Mouse (Mus musculus): ENCODE measurements around the gene Rarres2. TPM values are rescaled to one million over a fixed set of nuclear protein-coding genes. Genes with fewer than 3 reads are reported as not detected.

Rarres2 gene
- polyA plus RNA-seq, 1 experiment from 2014 or later: 80.3 TPM

DNA sequence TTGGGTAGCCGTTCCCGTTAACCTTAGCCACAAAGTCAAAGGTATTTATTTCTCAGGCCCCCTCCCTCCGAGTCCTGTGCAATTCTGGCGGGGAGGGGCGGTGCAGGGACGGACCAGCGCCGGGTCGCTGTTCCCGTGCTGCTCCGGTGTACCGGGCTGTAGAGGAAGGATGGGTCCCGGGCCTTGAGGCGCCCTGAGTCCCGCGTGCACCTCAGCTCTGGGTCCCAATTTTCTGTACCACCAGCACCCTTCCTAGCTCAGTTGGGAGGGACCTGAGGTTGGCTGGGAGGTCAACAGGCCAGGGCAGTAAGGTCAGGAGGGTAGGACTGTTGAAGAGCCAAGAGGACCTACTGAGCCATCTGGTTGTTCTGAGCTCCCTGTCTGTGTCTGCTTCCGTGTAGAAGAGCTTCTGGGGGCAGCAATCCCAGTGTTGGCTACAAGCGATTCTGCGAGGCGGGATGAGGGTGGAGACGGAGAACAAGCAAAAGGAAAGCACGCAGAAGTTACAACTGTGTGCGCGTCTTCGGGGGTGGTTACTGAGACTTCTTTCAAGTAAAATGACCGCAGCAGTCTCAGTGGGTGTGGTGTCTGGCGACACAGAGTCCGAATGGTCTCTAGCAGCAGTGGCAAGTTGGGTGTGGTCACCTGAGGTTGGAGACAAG lies 29.6 kb upstream of the Rarres2 start:
- DNase-seq (ENCODE audit: low spot score) (peak; percentile 58), ATAC-seq (replicated peaks; ENCODE audit: low FRiP score, low read depth) (no peak; the same call in 1 of the 2 replicates)
- Histone ChIP-seq H3K9ac (ENCODE audit: low read depth, low read length) (peak overlapping the region; percentile 70), H3K4me3 (replicated peaks; ENCODE audit: low read depth, low read length) (peak overlapping the region; percentile 70), H3K36me3 (ENCODE audit: insufficient read depth, low read length) (peaks cover 20% of the 10 kb centered on the region), H3K27ac (peak overlapping the region; percentile 74), H3K4me1 (replicated peaks; ENCODE audit: insufficient read depth, low read length) (0 out of 2 replicates have a peak, but pooled peaks cover 6% of the 10 kb centered on the region), H3K9me3 (replicated peaks; ENCODE audit: low read length) (peaks cover under 1% of the 10 kb centered on the region), H3K4me2 (ENCODE audit: low read length) (peak overlapping the region; percentile 86), H3K27me3 (ENCODE audit: insufficient read depth, low read length) (no peaks in the 10 kb centered on the region)
- no peak for TF ChIP-seq CTCF (IDR thresholded peaks at IDR 0.05; ENCODE audit: low read depth)
- under 1% methylated on average over 28 of the region's 28 CpGs for WGBS

DNA sequence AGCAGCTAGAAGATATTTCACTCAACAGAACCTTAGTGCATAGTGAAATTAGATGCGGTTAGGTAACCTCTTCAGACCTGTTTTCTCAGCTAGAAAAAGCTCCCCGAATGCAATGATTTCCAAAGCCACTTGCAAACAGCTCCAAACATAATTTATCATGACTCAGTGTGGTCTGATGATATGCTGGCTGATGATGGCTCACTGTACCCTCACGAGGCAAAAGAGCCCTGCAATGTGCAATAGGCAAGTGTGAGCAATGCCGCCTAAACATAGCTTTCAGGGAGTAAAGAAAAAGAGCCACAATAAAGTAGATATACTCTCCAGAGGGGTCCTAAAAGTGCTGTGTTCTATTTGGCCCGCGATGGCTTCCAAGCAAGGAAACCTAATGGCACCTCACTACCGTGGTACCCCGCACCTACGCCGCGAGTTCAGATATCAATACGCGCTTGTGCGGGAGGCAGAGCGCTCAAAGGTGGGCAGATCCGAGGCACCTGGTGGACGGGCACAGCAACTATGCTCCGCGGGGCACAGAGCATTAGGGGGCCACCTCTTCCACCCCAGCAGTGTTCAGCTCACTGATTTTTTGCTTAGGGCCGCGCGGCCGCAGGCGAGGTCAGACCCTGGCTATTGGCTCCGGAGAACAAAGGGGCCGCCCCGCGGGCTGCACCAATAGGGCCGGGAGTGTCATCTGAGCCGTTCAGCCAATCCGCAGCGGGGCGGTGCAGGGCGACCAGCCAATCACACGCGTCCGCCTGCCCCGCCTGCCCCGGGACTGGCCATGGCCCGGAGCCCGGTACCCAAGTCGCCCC lies 28.9 kb upstream of the Rarres2 start, which contains the start of gene Zfp775:
TSS of gene Zfp775 (plus strand) at position 793 of the 809 bp plus-strand sequence.
- Histone ChIP-seq H3K9me3 (replicated peaks; ENCODE audit: low read length) (peaks cover 4% of the 10 kb centered on the region), H3K27ac (peak within 1 kb of the TSS; percentile 85), H3K4me2 (ENCODE audit: low read length) (peak within 1 kb of the TSS; percentile 86), H3K27me3 (ENCODE audit: insufficient read depth, low read length) (no peaks in the 10 kb centered on the region), H3K36me3 (ENCODE audit: insufficient read depth, low read length) (peaks cover 27% of the 10 kb centered on the region), H3K4me3 (replicated peaks; ENCODE audit: low read depth, low read length) (peak within 1 kb of the TSS; percentile 70), H3K4me1 (replicated peaks; ENCODE audit: insufficient read depth, low read length) (0 out of 2 replicates have a peak, but pooled peaks cover 6% of the 10 kb centered on the region), H3K9ac (ENCODE audit: low read depth, low read length) (peak within 1 kb of the TSS; percentile 70)
- WGBS: 4% methylated on average over 42 of the region's 42 CpGs
- DNase-seq (ENCODE audit: low spot score) (peak; percentile 98), ATAC-seq (replicated peaks; ENCODE audit: low FRiP score, low read depth) (peak; percentile 99)
- TF ChIP-seq CTCF (IDR thresholded peaks at IDR 0.05; ENCODE audit: low read depth): peak; percentile 19; the same call in 1 of the 2 replicates

- Histone ChIP-seq H3K9ac (ENCODE audit: low read depth, low read length) (no peak overlapping the region), H3K4me1 (replicated peaks; ENCODE audit: insufficient read depth, low read length) (0 out of 2 replicates have a peak, but pooled peaks cover 6% of the 10 kb centered on the region), H3K27me3 (ENCODE audit: insufficient read depth, low read length) (no peaks in the 10 kb centered on the region), H3K27ac (peak overlapping the region; percentile 85; the same call in 1 of the 2 replicates), H3K36me3 (ENCODE audit: insufficient read depth, low read length) (peaks cover 36% of the 10 kb centered on the region), H3K4me3 (replicated peaks; ENCODE audit: low read depth, low read length) (no peak overlapping the region), H3K9me3 (replicated peaks; ENCODE audit: low read length) (peaks cover 4% of the 10 kb centered on the region), H3K4me2 (ENCODE audit: low read length) (no peak overlapping the region)
- DNase-seq (ENCODE audit: low spot score) (no peak), ATAC-seq (replicated peaks; ENCODE audit: low FRiP score, low read depth) (no peak)
- TF ChIP-seq CTCF (IDR thresholded peaks at IDR 0.05; ENCODE audit: low read depth): no peak
- 92% methylated on average over 1 of the region's 1 CpGs for WGBS
Measured at GRCm38 (mm10) chr6:48600594-48600993, 28.0 kb upstream of the Rarres2 start.

DNA sequence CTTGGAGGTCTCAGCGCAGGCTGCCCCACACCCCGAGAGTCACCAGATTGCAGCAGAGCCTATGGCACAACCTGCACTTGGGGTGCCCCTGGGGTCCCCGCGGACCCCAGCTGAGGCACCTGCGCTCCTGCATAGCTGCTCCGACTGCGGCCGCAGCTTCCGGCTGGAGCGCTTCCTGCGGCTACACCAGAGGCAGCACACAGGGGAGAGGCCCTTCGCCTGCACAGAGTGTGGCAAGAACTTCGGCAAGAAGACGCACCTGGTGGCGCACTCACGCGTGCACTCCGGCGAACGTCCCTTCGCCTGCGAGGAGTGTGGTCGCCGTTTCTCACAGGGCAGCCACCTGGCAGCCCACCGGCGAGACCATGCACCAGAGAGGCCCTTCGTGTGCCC lies 24.6 kb upstream of the Rarres2 start:
- no peak overlapping the region for H3K4me3 ChIP-seq (replicated peaks; ENCODE audit: low read depth, low read length)
- H3K9ac ChIP-seq (ENCODE audit: low read depth, low read length): no peak overlapping the region
- H3K9me3 ChIP-seq (replicated peaks; ENCODE audit: low read length): peaks cover 4% of the 10 kb centered on the region
- no peaks in the 10 kb centered on the region for H3K27me3 ChIP-seq (ENCODE audit: insufficient read depth, low read length)
- WGBS: 97% methylated on average over 27 of the region's 27 CpGs
- DNase-seq (ENCODE audit: low spot score) (no peak), ATAC-seq (replicated peaks; ENCODE audit: low FRiP score, low read depth) (no peak)
- no peak overlapping the region for H3K4me2 ChIP-seq (ENCODE audit: low read length)
- no peak for TF ChIP-seq CTCF (IDR thresholded peaks at IDR 0.05; ENCODE audit: low read depth)
- peaks cover 14% of the 10 kb centered on the region for H3K4me1 ChIP-seq (replicated peaks; ENCODE audit: insufficient read depth, low read length)
- no peak overlapping the region for H3K27ac ChIP-seq
- H3K36me3 ChIP-seq (ENCODE audit: insufficient read depth, low read length): peaks cover 36% of the 10 kb centered on the region

GRCm38 (mm10) chr6:48596545-48597232 lies 24.1 kb upstream of the Rarres2 start:
- Histone ChIP-seq H3K9me3 (replicated peaks; ENCODE audit: low read length) (peaks cover 4% of the 10 kb centered on the region), H3K27me3 (ENCODE audit: insufficient read depth, low read length) (no peaks in the 10 kb centered on the region), H3K27ac (no peak overlapping the region), H3K4me3 (replicated peaks; ENCODE audit: low read depth, low read length) (no peak overlapping the region), H3K4me1 (replicated peaks; ENCODE audit: insufficient read depth, low read length) (peaks cover 14% of the 10 kb centered on the region), H3K36me3 (ENCODE audit: insufficient read depth, low read length) (peaks cover 36% of the 10 kb centered on the region), H3K9ac (ENCODE audit: low read depth, low read length) (no peak overlapping the region), H3K4me2 (ENCODE audit: low read length) (no peak overlapping the region)
- WGBS: 98% methylated on average over 45 of the region's 45 CpGs
- ATAC-seq (replicated peaks; ENCODE audit: low FRiP score, low read depth) (no peak), DNase-seq (ENCODE audit: low spot score) (no peak)
- no peak for TF ChIP-seq CTCF (IDR thresholded peaks at IDR 0.05; ENCODE audit: low read depth)

- Histone ChIP-seq H3K36me3 (ENCODE audit: insufficient read depth, low read length) (peaks cover 36% of the 10 kb centered on the region), H3K9me3 (replicated peaks; ENCODE audit: low read length) (peaks cover 4% of the 10 kb centered on the region), H3K4me3 (replicated peaks; ENCODE audit: low read depth, low read length) (peak overlapping the region; percentile 69; the same call in 1 of the 2 replicates), H3K4me1 (replicated peaks; ENCODE audit: insufficient read depth, low read length) (peaks cover 14% of the 10 kb centered on the region), H3K4me2 (ENCODE audit: low read length) (peak overlapping the region; percentile 79), H3K27ac (peak overlapping the region; percentile 97; the same call in 1 of the 2 replicates), H3K27me3 (ENCODE audit: insufficient read depth, low read length) (no peaks in the 10 kb centered on the region), H3K9ac (ENCODE audit: low read depth, low read length) (peak overlapping the region; percentile 84; the same call in 1 of the 2 replicates)
- 70% methylated on average over 1 of the region's 1 CpGs for WGBS
- no peak for TF ChIP-seq CTCF (IDR thresholded peaks at IDR 0.05; ENCODE audit: low read depth)
- ATAC-seq (replicated peaks; ENCODE audit: low FRiP score, low read depth): no peak
- no peak for DNase-seq (ENCODE audit: low spot score)
Measured at GRCm38 (mm10) chr6:48595278-48595677, 22.7 kb upstream of the Rarres2 start.
